Mouse (Mus musculus) layer of hippocampus, adult 2 months (tissue): ENCODE measurements around the gene Aldh3b1. TPM values are rescaled to one million over a fixed set of nuclear protein-coding genes. Genes with fewer than 3 reads are reported as not detected.
A peak's percentile ranks its signal among the peaks of the same experiment; 100 is the strongest.
"Not testable (repeated sequence)": the region's sequence is repeated elsewhere in the genome, so short reads cannot be mapped to it uniquely, and the experiment has no call there.

Experiments used
- DNase-seq, 2 experiments: peaks; one replicate each; pipeline ENCODE4 v3.0.0; 2022; ENCODE audit warnings: low spot score in 2 of 2
- H3K27ac ChIP-seq: fragments of 200-600 bp; 2 replicates; pipeline ENCODE4 v1.8.1; 2022
- H3K4me3 ChIP-seq: fragments of 200-600 bp; 2 replicates; pipeline ENCODE4 v1.8.1; 2022; ENCODE audit warnings: mild to moderate bottlenecking
- CTCF ChIP-seq: fragments of 200-600 bp; conservative IDR thresholded peaks from 2 replicates; pipeline ENCODE4 v1.8.1; 2022; ENCODE audit warnings: antibody characterized with exemption, mild to moderate bottlenecking, moderate library complexity
- long read RNA-seq, 2 experiments: library from polyadenylated mRNA; stranded (forward); transcript quantifications; one replicate each; pipeline ENCODE4 v2.0.0; 2021; ENCODE audit warnings: borderline mapping rate in 2 of 2
- total RNA-seq, 2 experiments: library from RNA; stranded (reverse); gene quantifications; 2 replicates each; pipeline ENCODE4 v1.2.3; 2021

Aldh3b1 gene
- 1 to 10 TPM; 2.2 to 2.4 TPM for total RNA-seq
- long read RNA-seq, experiment 1, partial matches to known transcripts, result 0 of 4 reads
- long read RNA-seq, experiment 1, other reads (novel, unspliced or antisense), result 2 of 4 reads
- long read RNA-seq, experiment 2, partial matches to known transcripts, result 0 of 4 reads
- long read RNA-seq, experiment 2, other reads (novel, unspliced or antisense), result 1 of 4 reads

GRCm38 (mm10) chr19:3929211-3929941, at the start of gene Aldh3b1:
TSS of gene Aldh3b1 (minus strand) at chr19:3929808.
- DNase-seq, result peak; percentile 54 to 62
- Histone ChIP-seq H3K4me3 (peak within 1 kb of the TSS; percentile 11; the same call in 1 of the 2 replicates), H3K27ac (peak within 1 kb of the TSS; percentile 79)
- TF ChIP-seq CTCF, result no peak

- no peak overlapping the region for H3K4me3 ChIP-seq
- no peak for DNase-seq
- no peak overlapping the region for H3K27ac ChIP-seq
- no peak for TF ChIP-seq CTCF
Measured at GRCm38 (mm10) chr19:3975866-3976265, 46.3 kb upstream of the Aldh3b1 start.

- H3K27ac ChIP-seq, DNase-seq, H3K4me3 ChIP-seq: not testable (repeated sequence)
Measured at GRCm38 (mm10) chr19:3974608-3975007, 45.0 kb upstream of the Aldh3b1 start.

GRCm38 (mm10) chr19:3972229-3972628, 42.6 kb upstream of the Aldh3b1 start, which contains the start of gene Aldh3b2:
TSS of gene Aldh3b2 (plus strand) at chr19:3972328.
- no peak for TF ChIP-seq CTCF
- no peak within 1 kb of the TSS for H3K27ac ChIP-seq
- no peak within 1 kb of the TSS for H3K4me3 ChIP-seq
- DNase-seq, result no peak

GRCm38 (mm10) chr19:3967258-3967657, 37.6 kb upstream of the Aldh3b1 start:
- no peak for DNase-seq
- Histone ChIP-seq H3K27ac (no peak overlapping the region), H3K4me3 (no peak overlapping the region)
- TF ChIP-seq CTCF, result no peak

GRCm38 (mm10) chr19:3966330-3967075, 36.9 kb upstream of the Aldh3b1 start:
- Histone ChIP-seq H3K27ac (no peak overlapping the region), H3K4me3 (no peak overlapping the region)
- no peak for DNase-seq
- peak; percentile 59 for TF ChIP-seq CTCF

GRCm38 (mm10) chr19:3964030-3964429, 34.4 kb upstream of the Aldh3b1 start:
- Histone ChIP-seq H3K27ac (no peak overlapping the region), H3K4me3 (no peak overlapping the region)
- DNase-seq, result no peak
- no peak for TF ChIP-seq CTCF

GRCm38 (mm10) chr19:3962469-3962868, 32.9 kb upstream of the Aldh3b1 start:
- H3K4me3 ChIP-seq, result no peak overlapping the region
- no peak overlapping the region for H3K27ac ChIP-seq
- DNase-seq, result no peak
- TF ChIP-seq CTCF, result peak; percentile 53

- DNase-seq, H3K4me3 ChIP-seq, H3K27ac ChIP-seq: not testable (repeated sequence)
Measured at GRCm38 (mm10) chr19:3961805-3962204, 32.2 kb upstream of the Aldh3b1 start.

GRCm38 (mm10) chr19:3960211-3960610, 30.6 kb upstream of the Aldh3b1 start:
- no peak for TF ChIP-seq CTCF
- H3K27ac ChIP-seq, result no peak overlapping the region
- H3K4me3 ChIP-seq, result no peak overlapping the region
- DNase-seq, result no peak

- TF ChIP-seq CTCF, result no peak
Measured at GRCm38 (mm10) chr19:3959030-3959429, 29.4 kb upstream of the Aldh3b1 start.

GRCm38 (mm10) chr19:3958470-3958869, 28.9 kb upstream of the Aldh3b1 start, which contains the start of gene Aldh3b3:
TSS of gene Aldh3b3 (plus strand) at chr19:3958645.
- no peak within 1 kb of the TSS for H3K4me3 ChIP-seq
- DNase-seq, result peak in 1 of 2 experiments; percentile 45
- no peak within 1 kb of the TSS for H3K27ac ChIP-seq
- no peak for TF ChIP-seq CTCF

More at GRCm38 (mm10) chr19:3959030-3959429, 29.4 kb upstream of the Aldh3b1 start:
- no peak overlapping the region for H3K27ac ChIP-seq
- H3K4me3 ChIP-seq, result no peak overlapping the region
- DNase-seq, result no peak

GRCm38 (mm10) chr19:3957296-3958036, 27.9 kb upstream of the Aldh3b1 start:
- H3K27ac ChIP-seq, DNase-seq, H3K4me3 ChIP-seq: not testable (repeated sequence)
